Mouse (Mus musculus): ENCODE results near the gene 2310039H08Rik.
A peak's percentile ranks its signal among the peaks of the same experiment; 100 is the strongest.
"Not testable (repeated sequence)": the region's sequence is repeated elsewhere in the genome, so short reads cannot be mapped to it uniquely, and the experiment has no call there.

2310039H08Rik gene

DNA sequence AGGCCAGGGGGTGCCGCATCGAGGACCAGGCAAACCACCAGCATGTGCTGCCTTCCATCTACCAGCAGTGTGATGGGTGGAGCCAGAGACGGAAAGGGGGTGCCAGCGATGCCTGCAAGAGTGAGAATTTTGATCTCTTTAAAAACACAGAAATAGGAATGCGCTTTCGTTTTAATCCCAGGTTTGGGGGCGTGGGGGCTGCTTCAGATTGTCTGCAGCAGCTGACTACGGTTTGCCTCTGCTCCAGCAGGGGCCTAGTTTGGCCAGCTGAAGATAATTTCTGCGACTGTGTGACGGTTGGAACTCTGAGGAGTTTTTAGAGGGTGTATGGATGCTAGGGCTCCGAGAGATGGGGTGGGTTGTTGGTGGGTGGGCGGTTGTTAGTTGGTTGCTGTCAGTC lies 13.7 kb upstream of the 2310039H08Rik start:
- DNase-seq (ENCODE audit: extremely low spot score, low spot score), result no peak

DNA sequence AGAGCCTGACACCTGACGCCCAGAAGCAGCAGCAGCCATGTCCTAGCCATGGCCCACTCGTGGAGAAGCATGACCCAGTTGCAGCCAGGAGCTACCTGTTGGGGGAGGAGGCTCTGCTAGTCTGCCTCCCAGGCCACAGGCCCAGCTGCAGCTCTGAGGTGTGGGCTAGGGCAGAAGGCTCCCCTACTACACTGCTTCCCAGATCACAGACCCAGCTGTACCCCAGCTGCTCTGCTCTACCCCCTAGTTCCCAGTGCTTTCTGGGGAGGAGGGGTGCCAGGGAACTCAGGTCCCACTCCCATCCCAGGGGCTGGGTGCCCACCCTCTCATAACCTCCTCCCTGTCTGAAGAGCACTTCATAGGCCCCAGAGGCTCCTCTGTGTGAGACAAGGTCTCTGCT lies 8.9 kb upstream of the 2310039H08Rik start, which contains the start of gene Ptcra:
Gene Ptcra, minus strand, starts transcription at position 169 of the 400 bp plus-strand sequence.
- DNase-seq (ENCODE audit: extremely low spot score, low spot score), result no peak

DNA sequence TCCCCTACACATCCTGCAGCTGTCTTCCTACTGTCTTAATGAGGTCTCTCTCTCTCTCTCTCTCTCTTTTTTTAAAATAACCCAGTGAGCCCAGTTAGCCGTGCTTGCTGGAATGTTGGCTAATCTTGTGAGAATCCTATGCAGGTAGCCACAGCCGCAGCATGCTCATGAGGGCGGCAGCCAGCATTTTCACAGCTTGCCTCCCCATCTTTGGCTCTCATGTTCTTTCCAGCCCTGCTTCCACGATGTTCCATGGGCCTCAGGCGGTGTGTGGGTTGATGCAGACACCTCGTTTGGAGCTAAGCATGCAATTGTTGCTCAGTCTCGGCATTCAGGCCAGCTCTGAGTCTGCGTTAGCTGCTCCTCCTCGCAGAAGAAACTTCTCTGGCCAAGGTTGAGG lies 7.5 kb upstream of the 2310039H08Rik start:
- DNase-seq (ENCODE audit: extremely low spot score, low spot score), result not testable (repeated sequence)

DNA sequence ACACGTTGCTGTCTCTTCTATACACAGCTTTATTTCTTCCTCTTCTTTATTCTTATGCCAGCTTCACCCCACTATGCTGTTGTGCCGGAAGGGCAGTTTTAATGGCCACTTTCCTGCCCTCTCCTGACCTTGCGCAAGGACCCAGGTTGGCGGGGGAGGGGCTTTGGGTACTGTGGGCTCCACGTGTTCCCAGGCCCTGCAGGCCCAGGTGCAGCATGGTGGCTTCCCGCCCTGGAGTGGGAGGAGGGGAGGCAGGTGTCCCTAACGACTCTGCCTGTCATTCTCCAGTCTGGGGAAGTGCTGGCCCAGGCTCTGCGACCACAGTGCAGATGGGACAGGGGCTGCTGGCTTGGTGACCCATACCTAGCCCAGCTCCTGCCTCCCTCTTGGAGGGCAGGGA lies 4.6 kb upstream of the 2310039H08Rik start:
- no peak for DNase-seq (ENCODE audit: extremely low spot score, low spot score)

DNA sequence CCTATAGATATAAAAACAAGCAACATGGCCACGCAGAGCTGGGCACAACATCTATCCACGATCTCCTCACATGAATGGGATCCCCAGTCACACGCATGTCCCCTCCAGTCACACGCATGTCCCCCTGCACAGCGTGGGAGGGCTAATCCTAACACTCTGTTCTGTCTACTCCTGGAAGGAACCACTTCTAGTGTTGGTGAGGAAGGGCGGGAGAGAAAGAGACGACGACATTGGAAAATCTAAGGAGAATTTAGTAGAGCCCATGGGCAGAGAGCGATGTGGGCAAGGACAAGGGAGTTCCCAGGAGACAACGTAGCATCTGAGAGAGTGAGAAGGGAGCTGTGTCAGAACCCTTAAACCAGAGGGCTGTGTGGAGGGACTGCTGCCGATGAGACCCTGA lies 1.9 kb upstream of the 2310039H08Rik start:
- DNase-seq (ENCODE audit: extremely low spot score, low spot score), result no peak

DNA sequence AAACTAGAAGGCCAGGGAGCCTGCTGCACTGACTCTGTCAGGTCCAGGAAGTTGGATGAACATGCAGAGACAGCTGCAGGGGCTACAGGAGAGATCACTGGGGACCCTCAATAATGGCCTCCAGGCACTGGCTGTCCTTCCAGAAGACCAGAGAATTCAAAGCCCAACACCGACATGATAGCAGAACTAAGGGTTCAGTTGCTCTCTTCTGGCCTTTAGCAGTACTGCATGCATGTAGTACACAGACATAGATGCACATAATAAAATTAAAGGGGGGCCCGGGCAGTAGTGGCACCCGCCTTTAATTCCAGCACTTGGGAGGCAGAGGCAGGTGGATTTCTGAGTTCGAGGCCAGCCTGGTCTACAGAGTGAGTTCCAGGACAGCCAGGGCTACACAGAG lies 1.4 kb upstream of the 2310039H08Rik start:
- DNase-seq (ENCODE audit: extremely low spot score, low spot score), result no peak

DNA sequence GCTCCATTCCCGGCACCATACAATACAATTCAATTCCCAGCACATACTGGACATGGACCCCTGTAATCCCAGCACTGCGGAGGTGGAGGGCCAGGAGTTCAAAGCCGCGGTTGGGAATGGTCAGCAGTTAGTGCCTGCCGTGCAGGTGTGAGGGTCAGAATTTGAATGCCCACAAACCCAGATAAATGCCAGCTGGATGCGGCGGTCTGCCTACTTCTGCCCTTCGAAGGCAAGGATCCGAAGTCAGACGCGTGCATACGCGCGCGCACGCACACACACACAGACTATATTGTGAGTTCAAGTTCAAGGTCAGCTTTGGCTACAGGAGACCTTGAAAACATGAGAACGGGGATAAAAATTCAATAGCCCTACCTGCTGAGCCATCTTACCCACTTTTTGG lies 819 bp upstream of the 2310039H08Rik start:
- DNase-seq (ENCODE audit: extremely low spot score, low spot score), result no peak

DNA sequence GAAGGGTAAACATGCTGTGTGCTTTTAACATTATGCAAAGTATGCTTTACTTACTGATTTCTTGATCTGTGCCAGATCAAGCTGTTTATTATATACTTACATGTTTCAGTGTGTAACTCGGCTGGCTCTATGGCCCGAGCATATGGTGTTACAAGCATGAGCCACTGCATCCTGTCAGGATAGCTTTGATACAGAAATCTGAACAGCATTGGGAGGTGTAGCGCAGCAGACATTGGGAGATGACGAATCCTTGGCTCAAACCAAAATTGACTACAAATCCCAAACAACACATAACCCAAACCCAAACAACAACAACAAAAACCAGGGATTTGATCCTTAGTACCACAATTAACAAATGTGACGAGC lies 414 bp upstream of the 2310039H08Rik start:
- DNase-seq (ENCODE audit: extremely low spot score, low spot score), result no peak

DNA sequence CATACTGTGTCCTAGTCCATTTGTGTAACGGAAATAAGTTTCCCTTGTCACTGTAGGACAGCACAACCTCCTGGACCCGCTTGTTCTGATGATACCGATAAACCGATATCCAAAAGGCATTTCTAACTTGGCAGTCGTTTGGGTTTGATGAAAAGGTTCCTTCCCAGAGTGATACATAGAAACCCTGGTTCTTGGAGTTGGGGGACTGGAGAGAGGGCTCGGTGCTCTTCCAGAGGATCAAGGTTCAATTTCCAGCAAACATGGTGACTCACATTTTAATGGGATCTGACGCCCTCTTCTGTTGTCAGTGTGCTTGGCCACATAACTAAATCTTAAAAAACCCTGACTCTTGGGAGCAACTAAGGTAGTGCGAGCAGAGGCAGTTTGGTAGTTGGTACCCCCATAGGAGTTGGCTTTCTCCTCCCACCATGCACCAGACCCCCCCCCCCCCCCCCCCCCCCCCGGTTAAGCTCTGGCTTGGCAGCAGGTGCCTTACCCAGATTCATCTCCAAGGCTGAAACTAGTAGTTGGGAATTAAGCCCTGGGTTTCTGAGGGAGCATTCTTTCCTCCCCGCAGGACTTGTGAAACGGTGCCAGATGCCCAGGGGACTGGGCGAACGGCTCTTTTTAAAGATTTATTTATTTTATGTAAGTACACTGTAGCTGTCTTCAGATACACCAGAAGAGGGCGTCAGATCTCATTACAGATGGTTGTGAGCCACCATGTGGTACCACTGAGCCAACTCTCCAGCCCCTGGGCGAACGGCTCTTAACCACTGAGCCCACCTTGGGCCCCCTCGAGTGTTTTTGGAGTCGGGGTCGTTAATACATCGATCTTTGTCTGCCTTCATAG lies 1.1 kb downstream of the 2310039H08Rik start:
- DNase-seq (ENCODE audit: extremely low spot score, low spot score), result peak; percentile 42

DNA sequence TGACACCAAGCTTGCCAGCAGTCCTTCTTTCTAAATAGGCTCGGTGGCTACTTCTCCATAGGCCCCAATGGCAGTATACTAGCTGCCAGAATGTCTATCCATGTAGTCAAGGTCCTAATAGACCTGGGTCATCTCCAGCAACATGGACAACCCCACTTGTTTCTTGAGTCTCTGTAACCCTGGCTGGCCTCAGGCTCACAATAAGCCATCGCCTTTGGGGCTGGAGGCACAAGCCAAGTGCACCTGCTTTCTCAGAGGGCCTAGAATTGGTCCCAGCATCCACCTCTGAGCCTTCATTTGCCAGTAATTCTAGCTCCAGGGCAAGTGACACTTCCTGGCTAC lies 1.7 kb downstream of the 2310039H08Rik start:
- peak; percentile 32 for DNase-seq (ENCODE audit: extremely low spot score, low spot score)

DNA sequence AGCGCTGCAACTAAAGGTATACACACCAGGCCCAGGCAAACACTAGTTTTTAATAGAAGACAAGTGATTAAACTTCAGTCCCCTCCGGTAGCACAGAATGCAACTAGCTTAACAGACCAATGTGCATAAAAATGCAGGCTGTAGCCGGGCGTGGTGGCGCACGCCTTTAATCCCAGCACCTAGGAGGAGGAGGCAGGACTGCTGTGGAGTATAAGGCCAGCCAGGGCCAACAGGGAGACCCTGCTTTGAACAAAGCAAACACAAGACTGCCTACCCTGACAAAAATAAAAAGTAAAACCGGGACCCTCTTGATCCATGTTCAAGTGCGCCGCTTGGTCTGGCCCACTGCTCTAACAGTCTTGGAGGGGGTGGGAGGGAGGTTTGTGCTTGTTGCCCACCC lies 2.6 kb downstream of the 2310039H08Rik start:
- no peak for DNase-seq (ENCODE audit: extremely low spot score, low spot score)

DNA sequence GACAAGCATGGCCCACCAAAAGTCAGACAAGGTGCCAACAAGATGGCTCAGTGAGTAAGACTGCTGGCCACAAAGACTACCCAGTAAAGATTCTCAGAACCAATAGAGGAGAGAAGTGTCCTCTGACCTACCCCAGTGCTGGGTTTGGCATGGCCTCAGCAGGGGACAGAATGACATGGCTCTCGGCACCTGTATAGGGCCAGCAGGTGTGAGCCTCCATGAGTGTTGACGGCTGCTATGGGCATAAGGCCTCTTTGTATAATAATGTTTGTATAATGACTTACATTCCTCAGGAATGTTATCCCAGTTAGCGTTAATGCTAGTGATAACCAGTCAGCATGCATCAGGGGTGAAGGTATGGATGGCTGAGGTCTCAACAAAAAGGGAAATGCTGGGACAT lies 3.7 kb downstream of the 2310039H08Rik start:
- DNase-seq (ENCODE audit: extremely low spot score, low spot score), result no peak

DNA sequence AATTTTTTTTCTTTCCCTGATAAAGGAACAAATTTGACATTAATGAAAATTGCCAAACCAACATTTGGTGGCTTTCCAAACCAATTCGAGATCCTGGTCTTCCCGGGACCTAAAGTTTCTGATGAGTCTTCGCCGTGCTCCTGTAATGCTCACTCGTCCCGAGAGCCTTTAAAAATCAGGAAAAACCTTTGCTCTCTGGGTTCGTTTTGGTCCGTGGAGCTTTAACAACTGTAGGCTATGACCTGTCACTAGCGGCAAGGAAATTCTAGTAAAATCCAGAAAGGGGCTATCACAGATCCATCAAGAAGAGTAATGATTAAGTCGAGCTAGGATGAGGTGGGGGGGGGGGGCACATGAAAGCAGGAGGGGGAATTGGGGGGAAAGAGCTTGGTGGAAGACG lies 9.4 kb downstream of the 2310039H08Rik start:
- DNase-seq (ENCODE audit: extremely low spot score, low spot score), result no peak

DNA sequence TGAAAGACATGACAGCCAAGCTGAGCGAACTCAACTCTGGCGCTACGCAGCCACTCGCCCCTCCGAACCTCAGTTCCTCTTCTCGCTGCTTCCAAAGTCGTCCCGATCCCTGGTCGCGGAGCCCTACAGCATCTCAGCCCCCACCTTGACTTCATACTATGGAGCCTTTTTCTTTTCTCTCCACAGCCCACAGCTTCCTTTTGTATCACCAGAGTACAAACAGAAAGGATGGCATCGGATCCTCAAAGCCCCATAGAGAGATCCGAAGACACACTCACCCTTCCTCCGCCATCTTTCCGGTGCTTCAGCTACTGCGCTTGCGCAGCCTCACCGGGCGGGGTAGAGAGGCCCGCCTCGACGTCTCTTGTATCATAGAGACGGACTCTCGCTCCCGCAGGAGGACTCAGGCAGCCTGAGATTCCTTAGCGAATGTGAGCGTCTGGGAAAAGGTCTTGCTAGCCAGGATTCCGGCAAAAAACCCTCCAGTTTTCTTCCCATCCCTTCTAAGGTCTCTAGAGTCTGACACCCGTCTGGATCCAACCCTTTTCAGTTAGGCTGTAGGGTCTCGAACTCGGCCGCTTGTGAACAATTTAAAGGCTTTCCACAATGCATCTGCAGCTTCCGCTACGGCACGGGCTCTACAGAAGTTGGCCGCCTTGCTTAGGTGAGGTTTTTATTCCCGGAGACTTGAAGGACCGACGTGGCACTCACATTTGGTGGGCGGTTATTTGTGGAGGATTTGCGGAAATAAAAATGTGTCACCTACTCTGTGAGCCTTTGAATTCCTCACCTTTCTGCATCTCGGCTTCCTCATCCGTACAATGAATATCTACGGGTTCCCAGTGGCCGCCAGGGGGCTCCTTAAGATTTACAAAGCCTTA lies 10.1 kb downstream of the 2310039H08Rik start, which contains the start of gene Rpl7l1:
Gene Rpl7l1, minus strand, starts transcription at position 332 of the 881 bp plus-strand sequence.
- DNase-seq (ENCODE audit: extremely low spot score, low spot score), result peak; percentile 92

DNA sequence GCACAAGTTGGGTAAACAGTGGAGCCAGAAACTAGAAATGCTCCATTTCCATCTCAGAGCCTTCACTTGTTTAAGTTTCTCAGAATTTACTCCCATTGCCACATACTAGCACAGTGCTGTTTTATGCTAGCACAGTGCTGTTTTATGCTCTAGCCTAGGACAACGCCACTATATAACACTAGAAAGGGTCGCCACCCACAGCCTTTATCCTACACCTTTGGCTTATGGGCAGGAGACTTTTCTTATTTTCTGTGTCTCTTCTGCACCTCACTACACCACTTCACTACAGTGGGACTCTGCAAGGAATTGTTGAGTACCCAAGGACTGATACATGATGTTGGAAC lies 10.8 kb downstream of the 2310039H08Rik start:
- DNase-seq (ENCODE audit: extremely low spot score, low spot score), result no peak

DNA sequence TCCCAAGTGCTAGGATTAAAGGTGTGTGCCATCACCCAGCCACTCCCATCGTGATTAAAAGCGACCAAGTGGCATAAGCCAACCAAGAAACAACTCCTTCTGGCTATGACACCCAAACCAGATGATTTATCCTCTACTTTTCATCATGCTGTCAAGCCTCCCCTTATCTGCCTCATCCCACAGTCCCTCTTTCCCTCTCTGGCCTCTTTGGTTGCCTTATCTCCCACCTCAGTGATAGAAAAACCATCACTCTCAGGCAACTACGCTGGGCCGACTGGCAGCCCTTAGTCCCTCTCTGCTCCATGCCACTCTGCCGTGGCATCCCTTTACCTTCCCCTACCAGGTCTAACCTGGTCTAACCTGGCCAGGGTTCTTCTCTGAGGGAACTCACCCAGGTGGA lies 14.5 kb downstream of the 2310039H08Rik start:
- no peak for DNase-seq (ENCODE audit: extremely low spot score, low spot score)

DNA sequence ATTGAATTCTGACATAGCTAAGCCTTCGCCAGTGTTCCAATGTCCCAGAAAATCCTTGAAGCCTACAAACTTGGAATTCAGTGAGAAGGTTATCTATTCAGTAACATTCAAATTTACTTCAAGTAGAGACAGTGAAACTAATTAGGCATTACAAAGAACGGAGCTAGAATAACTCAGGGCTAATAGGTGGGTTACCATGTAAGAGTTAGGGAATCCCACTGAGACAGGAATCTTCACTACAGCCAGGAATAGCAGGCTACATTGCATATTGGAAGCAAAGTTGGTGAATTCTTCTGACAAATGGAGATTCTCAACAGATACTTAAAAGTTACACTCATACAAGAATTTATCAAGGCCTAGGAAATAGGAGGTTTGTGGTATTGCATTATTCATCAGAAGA lies 15.5 kb downstream of the 2310039H08Rik start:
- DNase-seq (ENCODE audit: extremely low spot score, low spot score), result not testable (repeated sequence)

DNA sequence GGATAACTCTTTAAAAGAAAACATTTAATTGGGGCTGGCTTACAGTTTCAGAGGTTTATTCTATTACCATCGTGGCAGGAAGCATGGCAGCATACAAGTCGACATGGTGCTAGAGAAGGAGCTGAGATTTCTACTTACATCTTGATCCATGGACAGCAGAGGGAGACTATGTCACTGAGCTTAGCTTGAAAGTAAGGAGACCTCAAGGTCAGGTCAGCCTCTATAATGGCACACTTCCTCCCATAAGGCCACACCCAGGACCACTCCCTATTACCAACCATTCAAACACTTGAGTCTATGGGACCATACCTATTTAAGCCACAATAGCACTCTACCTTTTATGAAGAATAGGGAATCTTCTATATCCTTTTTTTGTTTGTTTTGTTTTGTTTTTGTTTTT lies 20.5 kb downstream of the 2310039H08Rik start:
- no peak for DNase-seq (ENCODE audit: extremely low spot score, low spot score)

DNA sequence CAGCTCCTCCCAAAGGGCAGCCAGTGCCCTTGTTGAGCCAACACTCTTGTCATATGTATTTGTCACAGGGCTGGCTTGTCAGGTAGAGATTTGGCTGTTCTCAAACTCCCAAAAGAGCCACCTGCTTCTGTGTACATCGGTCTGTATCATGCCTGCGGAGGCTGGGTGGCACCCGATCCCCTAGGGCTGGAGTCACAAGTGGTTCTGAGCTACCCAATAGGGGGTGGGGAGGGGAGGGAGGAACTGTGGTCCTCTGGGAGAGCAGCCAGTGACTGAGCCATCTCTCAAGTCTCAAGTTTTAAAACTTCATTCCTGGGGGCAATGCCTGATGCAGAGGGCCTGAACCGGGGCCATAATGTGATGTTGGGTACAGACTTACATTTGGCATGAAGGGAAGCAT lies 24.3 kb downstream of the 2310039H08Rik start:
- no peak for DNase-seq (ENCODE audit: extremely low spot score, low spot score)

DNA sequence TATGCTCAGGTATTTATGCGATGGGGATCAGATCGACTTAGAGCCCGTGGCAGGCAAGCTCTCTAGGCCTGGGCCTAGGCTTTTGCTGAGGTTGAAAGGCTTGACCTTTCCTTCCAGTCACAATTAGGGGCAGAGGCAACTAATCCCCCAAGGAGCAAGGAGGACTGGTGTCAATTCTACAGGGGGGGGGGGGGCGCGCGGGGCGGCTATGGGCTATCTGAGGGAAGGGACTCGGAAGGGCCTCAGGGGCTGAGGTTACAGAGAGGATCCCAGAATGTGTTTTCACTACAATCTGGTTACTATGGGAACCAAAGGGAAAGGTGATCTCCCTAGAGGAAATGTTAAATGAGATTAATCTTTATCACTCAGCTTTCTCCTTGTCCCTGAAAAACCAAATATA lies 25.0 kb downstream of the 2310039H08Rik start:
- DNase-seq (ENCODE audit: extremely low spot score, low spot score), result no peak

DNA sequence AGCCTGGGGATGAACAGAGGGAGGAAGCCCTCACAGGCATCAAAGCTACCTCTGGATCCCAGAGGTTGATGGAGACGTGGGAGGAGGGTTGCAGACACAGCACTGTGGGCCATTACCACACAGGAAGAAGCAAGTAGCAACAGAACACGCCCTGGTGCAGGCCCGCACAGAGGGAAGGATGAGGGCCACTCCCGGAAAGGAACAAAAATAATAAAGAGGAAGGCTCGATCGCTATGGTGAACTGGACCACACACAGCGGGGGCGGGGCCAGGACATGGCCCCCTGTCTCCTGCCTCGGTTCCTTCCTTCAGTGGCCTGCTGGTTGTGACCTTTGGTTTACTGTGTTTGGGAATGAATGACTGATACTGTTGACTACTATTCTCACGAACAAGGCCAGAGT lies 27.2 kb downstream of the 2310039H08Rik start:
- no peak for DNase-seq (ENCODE audit: extremely low spot score, low spot score)

DNA sequence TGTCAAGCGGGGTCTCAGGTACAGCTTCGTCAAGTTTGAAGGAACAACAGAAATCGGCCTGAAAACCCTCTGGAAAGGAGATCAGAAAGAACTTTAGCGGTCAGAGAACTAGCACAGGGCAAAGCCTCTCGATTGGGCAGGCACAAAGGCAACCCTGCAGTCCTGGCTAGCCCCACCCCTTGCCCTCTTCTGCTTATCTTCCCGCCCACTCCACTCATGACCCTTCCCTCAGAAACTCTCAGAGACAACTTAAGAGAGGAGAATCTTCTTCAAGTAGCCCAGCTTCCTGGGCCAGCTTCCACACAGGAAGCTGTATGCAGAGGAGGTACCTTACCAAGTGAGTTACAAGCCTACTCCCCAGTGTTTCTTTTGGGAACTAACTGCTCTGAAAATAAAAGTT lies 29.3 kb downstream of the 2310039H08Rik start:
- DNase-seq (ENCODE audit: extremely low spot score, low spot score), result no peak

DNA sequence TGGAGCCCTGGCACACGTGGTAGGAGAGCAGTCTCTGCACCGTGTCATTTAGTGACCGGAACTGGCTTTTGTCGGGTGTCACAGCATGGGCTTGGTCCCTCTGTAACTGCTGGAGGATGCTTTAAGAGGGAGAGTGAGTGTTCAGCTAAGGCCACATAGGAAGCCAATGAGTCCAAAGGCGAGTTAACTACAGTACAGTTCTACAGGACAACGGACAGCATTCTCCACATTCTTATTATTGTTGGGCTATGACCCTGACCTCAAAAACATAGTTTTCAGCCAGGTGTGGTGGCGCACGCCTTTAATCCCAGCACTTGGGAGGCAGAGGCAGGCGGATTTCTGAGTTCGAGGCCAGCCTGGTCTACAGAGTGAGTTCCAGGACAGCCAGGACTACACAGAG lies 35.9 kb downstream of the 2310039H08Rik start:
- no peak for DNase-seq (ENCODE audit: extremely low spot score, low spot score)
